In the genomic region with DNA sequence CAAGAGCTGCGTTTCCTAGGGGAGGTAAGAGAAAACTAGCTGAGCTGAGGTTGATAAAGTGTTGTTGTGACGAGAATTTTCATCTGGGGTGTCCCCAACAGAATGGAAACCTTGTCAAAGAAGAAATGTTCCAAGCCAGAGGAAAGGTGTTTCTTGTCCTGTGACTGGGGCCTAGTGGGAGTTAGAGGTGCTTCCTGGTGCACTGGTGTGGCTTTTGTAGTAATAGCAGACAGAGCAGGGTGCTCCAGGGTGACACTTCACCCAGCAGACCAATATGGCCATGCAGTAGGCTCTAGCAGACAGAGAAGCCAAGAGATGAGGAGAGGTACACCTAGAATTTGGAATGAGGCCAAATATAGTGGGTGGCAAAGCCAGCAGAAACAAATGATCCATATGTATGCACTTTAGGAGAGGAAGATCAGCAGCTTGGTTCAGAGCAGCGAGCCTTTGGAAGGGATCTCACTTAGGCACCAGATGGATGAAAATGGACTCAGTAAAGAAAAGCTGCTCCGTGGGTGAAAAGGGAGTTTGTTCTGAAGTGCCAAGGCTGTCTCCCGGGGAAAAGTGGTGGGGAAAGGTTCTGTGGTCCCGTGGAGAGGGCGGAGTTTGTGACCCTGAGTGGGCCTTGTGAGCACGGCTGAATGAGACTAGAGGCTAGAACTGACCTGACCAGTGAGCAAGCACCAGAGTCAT, we compare ENCODE assay signal across 16 mouse cellular contexts. TPM values are rescaled to one million over a fixed set of nuclear protein-coding genes. Genes with fewer than 3 reads are reported as not detected.
"Had no signal": no experiment of that assay in that cellular context is flagged by ENCODE, and none has a peak within 500 bp of the region (broad histone marks: within the 10 kb centered on the region; RNA-seq: fewer than 3 reads in every experiment).

No protein-coding gene starts in this region.

- H3K27ac ChIP-seq: neural tube, embryonic 15.5 days; stomach, embryonic 15.5 days; stomach, postnatal 0 days had no signal

- H3K4me3 ChIP-seq: neural tube, embryonic 15.5 days; stomach, embryonic 15.5 days had no signal

- DNase-seq: retina, postnatal 1 day; right cerebral cortex, adult 18-20 months; right cerebral cortex, postnatal 14 days; right cerebral cortex, postnatal 25 days; right cerebral cortex, postnatal 4 days; spleen, adult 18-20 months; thymus, adult 18-20 months; thymus, adult 2 months; thymus, postnatal 14 days; thymus, postnatal 25 days; thymus, postnatal 36 days; thymus, postnatal 4 days had no signal

- H3K4me2 ChIP-seq: neural tube, embryonic 15.5 days; stomach, embryonic 15.5 days had no signal

- H3K27me3 ChIP-seq: neural tube, embryonic 15.5 days; stomach, embryonic 15.5 days had no signal

- H3K9ac ChIP-seq: neural tube, embryonic 15.5 days; stomach, embryonic 15.5 days had no signal

- H3K9me3 ChIP-seq: neural tube, embryonic 15.5 days; stomach, embryonic 15.5 days had no signal

- H3K4me1 ChIP-seq: neural tube, embryonic 15.5 days; stomach, embryonic 15.5 days had no signal

RNA-seq across cellular contexts. Expression of a gene that starts 55.0 kb away (rescaled TPM):
- polyA plus RNA-seq: neural tube, embryonic 14.5 days had no signal
